Comparison of ENCODE assay signal across 9 mouse cellular contexts in the genomic region with DNA sequence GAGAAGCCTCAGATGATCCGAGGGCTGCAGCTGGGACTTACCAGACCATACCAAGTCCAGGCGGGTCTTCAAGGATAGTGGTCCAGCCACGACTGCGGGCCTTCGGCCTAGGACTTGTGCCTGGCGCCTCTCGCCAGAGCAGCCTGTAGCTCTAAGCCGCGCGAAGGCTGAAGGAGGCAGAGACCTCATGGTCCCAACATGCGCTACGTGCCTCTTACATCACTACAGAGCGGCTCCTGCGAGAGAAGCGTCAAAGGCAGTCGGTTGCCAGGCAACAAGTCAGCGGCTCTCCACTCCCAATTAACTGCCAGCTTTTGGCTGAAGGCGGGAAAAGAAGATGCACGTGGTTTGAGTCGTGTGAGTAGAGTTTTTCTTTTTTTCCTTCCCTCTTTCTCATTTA. TPM values are rescaled to one million over a fixed set of nuclear protein-coding genes. Genes with fewer than 3 reads are reported as not detected.
DNase-seq lines count a peak whose midpoint lies in the region; ATAC-seq and TF ChIP-seq lines count a peak whose summit lies in the region.
"Had no signal": no experiment of that assay in that cellular context is flagged by ENCODE, and none has a peak within 500 bp of the region (broad histone marks: within the 10 kb centered on the region; RNA-seq: fewer than 3 reads in every experiment).

No protein-coding gene starts in this region.

- no peaks in the 10 kb centered on the region for H3K36me3 ChIP-seq in lung, embryonic 16.5 days (ENCODE audit: control insufficient read depth, insufficient read depth, low read length)
- peaks cover 7% of the 10 kb centered on the region for H3K36me3 ChIP-seq in neural tube, embryonic 12.5 days

- H3K27me3 ChIP-seq in lung, embryonic 16.5 days (ENCODE audit: control insufficient read depth, insufficient read depth, low read depth, low read length): no peaks in the 10 kb centered on the region
- H3K27me3 ChIP-seq in neural tube, embryonic 12.5 days (replicated peaks): no peaks in the 10 kb centered on the region

- no peak overlapping the region for H3K9ac ChIP-seq in lung, embryonic 16.5 days (ENCODE audit: low read length)
- no peak overlapping the region for H3K9ac ChIP-seq in neural tube, embryonic 12.5 days

- 35% methylated on average over 20 of the region's 20 CpGs for WGBS in lung, embryonic 16.5 days
- 40% methylated on average over 20 of the region's 20 CpGs for WGBS in neural tube, embryonic 12.5 days

- DNase-seq in lung, postnatal 25 days (ENCODE audit: low spot score): no peak
- DNase-seq in frontal cortex, postnatal 10 days (ENCODE audit: low spot score in 2 of 2): peak; percentile 68 to 72
- peak; percentile 59 to 67 for DNase-seq in left cerebral cortex, adult 2 months (ENCODE audit: extremely low spot score in 1 of 2, low spot score in 2 of 2)
- DNase-seq in gastrocnemius, postnatal 10 days: no peak

- H3K27ac ChIP-seq in lung, embryonic 16.5 days (ENCODE audit: low read length): no peak overlapping the region
- no peak overlapping the region for H3K27ac ChIP-seq in left cerebral cortex, adult 2 months
- no peak overlapping the region for H3K27ac ChIP-seq in neural tube, embryonic 12.5 days

- no peaks in the 10 kb centered on the region for H3K4me1 ChIP-seq in lung, embryonic 16.5 days (replicated peaks; ENCODE audit: control insufficient read depth, insufficient read depth, low read length)
- H3K4me1 ChIP-seq in neural tube, embryonic 12.5 days: peaks cover 4% of the 10 kb centered on the region; the same call in 1 of the 2 replicates

- no peak overlapping the region for H3K4me3 ChIP-seq in lung, embryonic 16.5 days (ENCODE audit: low read length)
- H3K4me3 ChIP-seq in left cerebral cortex, adult 2 months: peak overlapping the region; percentile 33
- H3K4me3 ChIP-seq in neural tube, embryonic 12.5 days: no peak overlapping the region

- H3K4me2 ChIP-seq in lung, embryonic 16.5 days (ENCODE audit: low read depth, low read length): no peak overlapping the region
- peak overlapping the region; percentile 22; the same call in 1 of the 2 replicates for H3K4me2 ChIP-seq in neural tube, embryonic 12.5 days (replicated peaks)

- no peaks in the 10 kb centered on the region for H3K9me3 ChIP-seq in lung, embryonic 16.5 days (ENCODE audit: control insufficient read depth, low read length)
- peaks cover 2% of the 10 kb centered on the region; the same call in 1 of the 2 replicates for H3K9me3 ChIP-seq in neural tube, embryonic 12.5 days

- no peak for TF ChIP-seq CTCF in left cerebral cortex, adult 2 months (IDR thresholded peaks at IDR 0.05)

- intact Hi-C loops in left cerebral cortex, adult 2 months (cut with DNase I): loop anchor here (5.0 kb wide), 1 partner anchor 358 kb away; no protein-coding TSS in a partner anchor

- ATAC-seq in lung, embryonic 16.5 days (ENCODE audit: low read depth): peak; percentile 51; the same call in 1 of the 2 replicates
- no peak for ATAC-seq in neural tube, embryonic 12.5 days (ENCODE audit: low FRiP score, low read depth)
- no peak for ATAC-seq in erythroid progenitor cell, adult 5-6 weeks (replicated peaks; ENCODE audit: low FRiP score, poor library complexity, severe bottlenecking)
- no peak for ATAC-seq in monocyte, adult 5-6 weeks (replicated peaks; ENCODE audit: insufficient number of reproducible peaks, low FRiP score, low TSS enrichment, poor library complexity, severe bottlenecking)

RNA-seq across cellular contexts. Expression of a gene that starts 10.3 kb away (rescaled TPM):
- 9.4 and 9.7 TPM in 2 replicates for polyA plus RNA-seq in lung, embryonic 16.5 days (2015; fragmentation: Nextera tagmentation; extraction: Ambion mirVana)
- total RNA-seq in left cerebral cortex, adult 2 months (2021): 10 to 100 TPM; 56.6 to 58.3 TPM
- 16.5 and 17.0 TPM in 2 replicates for polyA plus RNA-seq in neural tube, embryonic 12.5 days (2016; fragmentation: Nextera tagmentation; extraction: Ambion mirVana)
- 43.2 and 48.2 TPM in 2 replicates for total RNA-seq in erythroid progenitor cell, adult 5-6 weeks (2015; ENCODE audit: low replicate concordance)
- 15.7 and 25.2 TPM in 2 replicates for total RNA-seq in erythroid progenitor cell, adult 5-6 weeks (2017; ENCODE audit: low replicate concordance)
- total RNA-seq in gastrocnemius, postnatal 10 days (2021): 10 to 100 TPM; 11.5 to 14.9 TPM
- 4.1 to 8.7 TPM (median 4.4 TPM) in 3 replicates for total RNA-seq in monocyte, adult 5-6 weeks (2017)

RNA-seq across cellular contexts. Expression of a gene that starts 34.9 kb away (rescaled TPM):
- 32.1 and 34.3 TPM in 2 replicates for polyA plus RNA-seq in lung, embryonic 16.5 days (2015; fragmentation: Nextera tagmentation; extraction: Ambion mirVana)
- 10 to 100 TPM; 22.2 to 22.6 TPM for total RNA-seq in left cerebral cortex, adult 2 months (2021)
- 34.5 and 36.3 TPM in 2 replicates for polyA plus RNA-seq in neural tube, embryonic 12.5 days (2016; fragmentation: Nextera tagmentation; extraction: Ambion mirVana)
- total RNA-seq in erythroid progenitor cell, adult 5-6 weeks (2015; ENCODE audit: low replicate concordance): 2.5 and 2.9 TPM in 2 replicates
- total RNA-seq in erythroid progenitor cell, adult 5-6 weeks (2017; ENCODE audit: low replicate concordance): 3.7 and 6.4 TPM in 2 replicates
- 10 to 100 TPM in 1 of 2 experiments, 1 to 10 TPM in 1; 9.6 to 12.1 TPM for total RNA-seq in gastrocnemius, postnatal 10 days (2021)
- total RNA-seq in monocyte, adult 5-6 weeks (2017): 6.6 to 14.9 TPM (median 14.8 TPM) in 3 replicates

RNA-seq across cellular contexts. Expression of a gene that starts 51.5 kb away (rescaled TPM):
- polyA plus RNA-seq in lung, embryonic 16.5 days (2015; fragmentation: Nextera tagmentation; extraction: Ambion mirVana): not detected in 2 replicates
- not detected for total RNA-seq in left cerebral cortex, adult 2 months (2021)
- not detected in 2 replicates for polyA plus RNA-seq in neural tube, embryonic 12.5 days (2016; fragmentation: Nextera tagmentation; extraction: Ambion mirVana)
- total RNA-seq in erythroid progenitor cell, adult 5-6 weeks (2015; ENCODE audit: low replicate concordance): not detected in 2 replicates
- total RNA-seq in erythroid progenitor cell, adult 5-6 weeks (2017; ENCODE audit: low replicate concordance): not detected in 2 replicates
- not detected for total RNA-seq in gastrocnemius, postnatal 10 days (2021)
- total RNA-seq in monocyte, adult 5-6 weeks (2017): not detected in 3 replicates
- polyA plus RNA-seq: stomach, embryonic 14.5 days had no signal

RNA-seq across cellular contexts. Expression of a gene that starts 54.8 kb away (rescaled TPM):
- polyA plus RNA-seq in lung, embryonic 16.5 days (2015; fragmentation: Nextera tagmentation; extraction: Ambion mirVana): not detected in 2 replicates
- under 1 TPM in 1 of 2 experiments, not detected in 1; 0.44 TPM for total RNA-seq in left cerebral cortex, adult 2 months (2021)
- polyA plus RNA-seq in neural tube, embryonic 12.5 days (2016; fragmentation: Nextera tagmentation; extraction: Ambion mirVana): 0.32 TPM in 1 of 2 replicates, not detected in the other
- total RNA-seq in erythroid progenitor cell, adult 5-6 weeks (2015; ENCODE audit: low replicate concordance): not detected in 2 replicates
- not detected in 2 replicates for total RNA-seq in erythroid progenitor cell, adult 5-6 weeks (2017; ENCODE audit: low replicate concordance)
- not detected for total RNA-seq in gastrocnemius, postnatal 10 days (2021)
- not detected in 3 replicates for total RNA-seq in monocyte, adult 5-6 weeks (2017)
- polyA plus RNA-seq: stomach, embryonic 14.5 days had no signal

Comparison
In these comparisons a context has a peak if more than half of its experiments do, and no peak if none do; other contexts are left out.
1. DNase-seq: peak in frontal cortex, postnatal 10 days (2 of 2) and left cerebral cortex, adult 2 months (2 of 2); none in lung, postnatal 25 days (single experiment) and gastrocnemius, postnatal 10 days (single experiment).